Mouse (Mus musculus): Measurements from ENCODE around the gene Haghl.

- TF ChIP-seq GATA1 (IDR thresholded peaks at IDR 0.05; ENCODE audit: low read length) (no peak), TAL1 (IDR thresholded peaks at IDR 0.05; ENCODE audit: low read length) (no peak)
Observed at GRCm38 (mm10) chr17:25749314-25749713, 36.2 kb downstream of the Haghl start.

Measured in erythroblast, embryonic 14.5 days (primary cell).